Mouse (Mus musculus) small intestine, adult 2 months (tissue): ENCODE results near the gene Strada.

ENCODE experiments used
- CTCF ChIP-seq: fragments of 200-500 bp; IDR thresholded peaks from 2 replicates; pipeline ENCODE4 v1.5.1; 2012; ENCODE audit warnings: low read depth, mild to moderate bottlenecking, control low read depth, inconsistent platforms, low read length, moderate library complexity, mixed read lengths; ENCODE audit not compliant: insufficient replicate concordance, insufficient read length; ENCODE audit errors: extremely low read depth
- POLR2A ChIP-seq: fragments of 200-500 bp; IDR thresholded peaks from 2 replicates; pipeline ENCODE4 v1.6.1; 2012; ENCODE audit warnings: low read depth, mild to moderate bottlenecking, control low read depth, inconsistent platforms, low read length, moderate library complexity

DNA sequence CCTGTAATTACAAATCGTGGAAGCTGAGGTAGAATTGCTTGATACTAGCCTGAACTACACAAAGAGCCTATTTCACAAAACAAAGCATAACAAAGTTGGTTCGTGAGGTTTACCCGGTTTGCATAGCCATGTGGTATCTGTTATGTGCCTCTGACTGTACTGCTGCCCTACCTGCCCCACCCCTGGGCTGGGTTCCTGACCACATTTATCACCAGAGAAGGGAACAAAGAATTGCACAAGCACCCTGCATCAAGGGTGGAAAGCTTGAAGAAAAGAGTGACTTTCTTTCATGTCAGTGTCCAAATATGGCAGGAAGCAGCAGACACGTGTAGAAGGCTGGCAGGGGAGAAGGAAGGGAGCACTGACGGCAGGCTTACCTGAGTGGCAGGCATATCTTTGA lies 34.5 kb downstream of the Strada start:
- no peak for TF ChIP-seq POLR2A
- TF ChIP-seq CTCF: no peak
